Mouse (Mus musculus): Measurements from ENCODE around the gene Pdcd6. TPM values are rescaled to one million over a fixed set of nuclear protein-coding genes. Genes with fewer than 3 reads are reported as not detected.

Pdcd6 gene
- total RNA-seq (2021) = 10 to 100 TPM; 72.6 to 73.5 TPM
- long read RNA-seq, experiment 1, transcript Pdcd6-201 (6 exons, 1,131 nt) = major isoform, 28 of 58 reads
- long read RNA-seq, experiment 1, transcript Pdcd6-203 (6 exons, 1,376 nt) = minor isoform, 22 of 58 reads
- long read RNA-seq, experiment 1, partial matches to known transcripts = 1 of 58 reads
- long read RNA-seq, experiment 1, other reads (novel, unspliced or antisense) = 6 of 58 reads
- long read RNA-seq, experiment 2, transcript Pdcd6-203 (6 exons, 1,376 nt) = minor isoform, 27 of 116 reads
- long read RNA-seq, experiment 2, transcript Pdcd6-201 (6 exons, 1,131 nt) = major isoform, 68 of 116 reads
- long read RNA-seq, experiment 2, partial matches to known transcripts = 5 of 116 reads
- long read RNA-seq, experiment 2, other reads (novel, unspliced or antisense) = 15 of 116 reads

GRCm38 (mm10) chr13:74317170-74317849 lies at the start of gene Pdcd6:
Pdcd6 (minus strand) TSS chr13:74317580.
- peak; percentile 83 to 89 for DNase-seq (ENCODE audit: low spot score in 2 of 2)

GRCm38 (mm10) chr13:74363859-74364235 lies 46.5 kb upstream of the Pdcd6 start, which contains the start of gene Lrrc14b:
Lrrc14b (minus strand) TSS chr13:74364005.
- no peak for DNase-seq (ENCODE audit: low spot score in 2 of 2)

GRCm38 (mm10) chr13:74363176-74363858 lies 45.9 kb upstream of the Pdcd6 start:
- no peak for DNase-seq (ENCODE audit: low spot score in 2 of 2)

- no peak for DNase-seq (ENCODE audit: low spot score in 2 of 2)
These were observed 44.8 kb upstream of the Pdcd6 start for GRCm38 (mm10) chr13:74362218-74362617.

GRCm38 (mm10) chr13:74356491-74356890 lies 39.1 kb upstream of the Pdcd6 start:
- DNase-seq (ENCODE audit: low spot score in 2 of 2) = no peak

GRCm38 (mm10) chr13:74350435-74350906 lies 33.1 kb upstream of the Pdcd6 start:
- DNase-seq (ENCODE audit: low spot score in 2 of 2) = no peak

- DNase-seq (ENCODE audit: low spot score in 2 of 2) = peak; percentile 96 to 98
These were observed 32.4 kb upstream of the Pdcd6 start, which contains the start of the genes Sdha and Ccdc127 for GRCm38 (mm10) chr13:74349566-74350434. Sdha (minus strand) TSS chr13:74350280. Ccdc127 (plus strand) TSS chr13:74350309.

GRCm38 (mm10) chr13:74341036-74341435 lies 23.7 kb upstream of the Pdcd6 start:
- DNase-seq (ENCODE audit: low spot score in 2 of 2) = peak in 1 of 2 experiments; percentile 26

GRCm38 (mm10) chr13:74329321-74329720 lies 11.9 kb upstream of the Pdcd6 start:
- DNase-seq (ENCODE audit: low spot score in 2 of 2) = no peak

GRCm38 (mm10) chr13:74316789-74317169 lies 601 bp downstream of the Pdcd6 start:
- DNase-seq (ENCODE audit: low spot score in 2 of 2) = no peak

GRCm38 (mm10) chr13:74316386-74316785 lies 994 bp downstream of the Pdcd6 start:
- no peak for DNase-seq (ENCODE audit: low spot score in 2 of 2)

GRCm38 (mm10) chr13:74314616-74315015 lies 2.8 kb downstream of the Pdcd6 start:
- DNase-seq (ENCODE audit: low spot score in 2 of 2) = no peak

- no peak for DNase-seq (ENCODE audit: low spot score in 2 of 2)
These were observed 11.6 kb downstream of the Pdcd6 start for GRCm38 (mm10) chr13:74305780-74306179.

- no peak for DNase-seq (ENCODE audit: low spot score in 2 of 2)
These were observed 12.0 kb downstream of the Pdcd6 start for GRCm38 (mm10) chr13:74305380-74305779.

- DNase-seq (ENCODE audit: low spot score in 2 of 2) = no peak
These were observed 15.0 kb downstream of the Pdcd6 start for GRCm38 (mm10) chr13:74302050-74303037.

GRCm38 (mm10) chr13:74301607-74301984 lies 15.8 kb downstream of the Pdcd6 start:
- no peak for DNase-seq (ENCODE audit: low spot score in 2 of 2)

- peak; percentile 69 to 79 for DNase-seq (ENCODE audit: low spot score in 2 of 2)
These were observed 16.3 kb downstream of the Pdcd6 start for GRCm38 (mm10) chr13:74300925-74301606.

- no peak for DNase-seq (ENCODE audit: low spot score in 2 of 2)
These were observed 21.0 kb downstream of the Pdcd6 start for GRCm38 (mm10) chr13:74296376-74296775.

- peak in 1 of 2 experiments; percentile 6 for DNase-seq (ENCODE audit: low spot score in 2 of 2)
These were observed 25.2 kb downstream of the Pdcd6 start, which contains the start of gene Ahrr for GRCm38 (mm10) chr13:74292167-74292566. Ahrr (minus strand) TSS chr13:74292331.

Measured in layer of hippocampus, postnatal 14 days (tissue).